Mouse (Mus musculus) CD4-positive, CD25-positive, alpha-beta regulatory T cell, adult 2 months (primary cell): Measurements from ENCODE around the gene Olfr205.
"Not testable (repeated sequence)": the region's sequence is repeated elsewhere in the genome, so short reads cannot be mapped to it uniquely, and the experiment has no call there.

Experiments used
- DNase-seq: peaks from one replicate; pipeline ENCODE4 v3.0.0-alpha.2; 2012; ENCODE audit warnings: low read depth, low spot score

The Olfr205 gene

DNA sequence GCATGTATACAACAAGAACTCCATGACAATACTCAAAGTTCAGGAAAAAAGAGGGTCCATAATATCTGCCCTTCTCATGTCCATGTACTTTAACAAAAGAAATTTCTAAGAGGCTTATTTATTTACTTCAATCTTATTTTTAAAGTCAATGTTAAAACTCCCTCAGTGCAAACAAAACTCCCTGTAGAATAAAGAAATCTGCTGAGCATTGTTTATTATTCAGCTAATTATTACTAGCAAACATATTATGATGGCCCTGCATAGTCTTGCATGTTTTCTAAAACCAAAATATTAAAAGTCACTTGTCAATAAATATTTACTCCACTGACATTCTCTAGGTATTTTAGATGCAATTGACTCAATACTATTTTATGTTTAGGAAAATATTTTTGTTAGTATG lies at the start of gene Olfr205:
Olfr205 (minus strand) TSS at position 101 of the 400 bp plus-strand sequence.
- no peak for DNase-seq

DNA sequence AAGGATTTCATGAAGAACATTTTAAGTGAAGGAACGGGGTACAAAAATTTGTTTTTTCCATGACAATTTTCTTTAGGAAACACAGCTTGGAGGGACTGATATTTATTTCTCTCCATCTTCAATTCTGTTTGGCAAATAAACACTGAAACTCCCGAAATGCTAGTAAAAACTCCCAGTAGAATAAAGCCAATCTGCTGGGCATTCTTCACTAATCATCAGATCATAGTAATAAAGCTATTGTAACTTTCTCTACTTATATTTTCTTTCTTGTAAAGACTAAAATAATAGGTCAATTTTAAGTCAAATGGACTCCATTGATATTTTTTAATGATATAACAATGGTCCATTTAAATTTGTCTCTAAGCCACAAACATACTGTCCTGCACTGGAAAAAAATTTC lies 33.0 kb upstream of the Olfr205 start, which contains the start of gene Olfr209:
Olfr209 (minus strand) TSS at position 101 of the 400 bp plus-strand sequence.
- DNase-seq = no peak

DNA sequence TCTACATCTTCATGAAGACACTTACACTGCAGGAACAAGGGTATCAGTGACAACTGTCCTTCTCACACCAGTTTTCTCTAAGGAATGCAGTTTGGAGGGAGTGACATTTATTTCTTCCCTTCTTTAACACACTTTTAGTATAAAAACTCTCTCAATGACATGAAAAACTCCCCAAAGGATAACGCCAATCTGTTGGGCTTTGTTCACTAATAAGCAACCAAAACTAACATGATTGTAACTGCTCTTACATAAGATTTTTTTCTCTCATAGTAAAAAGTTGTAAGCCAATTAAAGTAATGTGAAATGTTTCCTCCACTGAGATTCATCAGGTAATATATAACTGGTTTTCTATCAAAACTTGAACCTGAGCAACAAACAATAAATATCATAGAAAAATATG lies 18.2 kb upstream of the Olfr205 start, which contains the start of gene Olfr206:
Olfr206 (minus strand) TSS at position 101 of the 400 bp plus-strand sequence.
- no peak for DNase-seq

DNA sequence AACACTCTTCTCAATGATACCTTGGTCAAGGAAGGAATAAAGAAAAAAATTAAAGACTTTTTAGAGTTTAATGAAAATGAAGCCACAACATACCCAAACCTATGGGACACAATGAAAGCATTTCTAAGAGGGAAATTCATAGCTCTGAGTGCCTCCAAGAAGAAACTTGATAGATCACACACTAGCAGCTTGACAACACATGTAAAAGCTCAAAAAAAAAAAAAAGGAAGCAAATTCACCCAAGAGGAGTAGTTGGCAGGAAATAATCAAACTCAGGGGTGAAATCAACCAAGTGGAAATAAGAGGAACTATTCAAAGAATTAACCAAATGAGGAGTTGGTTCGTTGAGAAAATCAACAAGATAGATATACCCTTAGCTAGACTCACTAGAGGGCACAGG lies 7.7 kb downstream of the Olfr205 start:
- not testable (repeated sequence) for DNase-seq

GRCm38 (mm10) chr16:59318148-59318547 lies 12.8 kb downstream of the Olfr205 start, which contains the start of gene Olfr204:
TSS of gene Olfr204 (minus strand) at chr16:59318248.
- no peak for DNase-seq

- no peak for DNase-seq
Observed at GRCm38 (mm10) chr16:59298581-59298980, 32.4 kb downstream of the Olfr205 start, which contains the start of gene Olfr203. TSS of gene Olfr203 (plus strand) at chr16:59298881.

DNA sequence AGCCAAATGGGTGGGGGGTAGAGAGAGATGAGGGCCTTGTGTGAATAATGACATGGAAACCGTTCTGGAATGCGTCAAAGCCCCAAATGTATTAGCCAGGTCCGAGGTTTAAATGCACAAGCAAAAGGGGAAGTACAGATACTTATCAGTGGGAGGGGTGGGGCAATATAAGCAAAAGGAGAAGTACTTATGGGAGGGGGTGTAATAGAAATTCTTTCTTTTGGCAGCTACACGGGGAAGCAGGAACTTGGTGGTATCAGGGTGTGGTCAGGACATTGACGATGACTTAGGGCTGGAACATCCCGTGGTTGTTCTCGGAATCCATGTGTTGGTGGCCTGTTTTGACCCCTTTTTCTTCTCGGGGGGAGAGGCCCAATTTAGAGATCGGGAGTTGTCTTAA lies 43.4 kb downstream of the Olfr205 start:
- DNase-seq = not testable (repeated sequence)

- DNase-seq = no peak
Observed at GRCm38 (mm10) chr16:59286693-59287092, 44.2 kb downstream of the Olfr205 start, which contains the start of gene Olfr202. TSS of gene Olfr202 (minus strand) at chr16:59286793.

- DNase-seq = no peak
Observed at GRCm38 (mm10) chr16:59283476-59283875, 47.5 kb downstream of the Olfr205 start.

DNA sequence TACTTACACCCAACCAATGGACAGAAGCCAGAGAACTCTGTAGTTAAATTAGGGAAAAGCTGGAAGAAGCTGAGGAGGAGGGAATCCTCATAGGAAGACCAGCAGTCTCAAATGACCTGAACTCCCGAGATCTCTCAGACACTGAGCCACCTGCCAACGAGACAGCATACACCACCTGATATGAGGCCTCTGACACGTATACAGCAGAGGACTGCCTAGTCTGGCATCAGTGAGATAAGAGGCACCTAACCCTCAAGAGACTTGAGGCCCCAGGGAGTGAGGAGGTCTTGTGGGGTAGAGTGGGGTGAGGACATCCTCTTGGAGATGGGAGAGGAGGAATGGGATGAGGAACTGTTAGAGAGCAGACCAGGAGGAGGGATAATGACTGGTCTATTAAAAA lies 50.4 kb downstream of the Olfr205 start:
- no peak for DNase-seq
